Mouse (Mus musculus) left cerebral cortex, postnatal 36 days (tissue): ENCODE measurements at regions not wholly inside any gene's neighbourhood (a gene's known extent, or its start where the extent isn't known, plus 50 kb on each side); places are given as distances from the start of the nearest gene placed in this dataset.

ENCODE experiments used
- DNase-seq, 2 experiments: peaks; one replicate each; pipeline ENCODE4 v3.0.0; 2021 to 2022; ENCODE audit warnings: low spot score in 2 of 2, mixed read lengths in 1 of 2
- intact Hi-C: fragments of 180-260 bp; cut with DNase I; formaldehyde crosslinking; loops from one replicate; pipeline ENCODE4 v1.15.1; 2025

GRCm38 (mm10) chr13:35079685-35080084 is 52.8 kb upstream of the Eci2 start:
- DNase-seq = no peak
- intact Hi-C loops = no loop called here

- intact Hi-C loops = no loop called here
Observed at GRCm38 (mm10) chr13:35085386-35085785, 58.5 kb upstream of the Eci2 start.

GRCm38 (mm10) chr13:35087246-35088040 is 60.5 kb upstream of the Eci2 start:
- DNase-seq = peak; percentile 16 to 30

More at GRCm38 (mm10) chr13:35085386-35085785, 58.5 kb upstream of the Eci2 start:
- no peak for DNase-seq

GRCm38 (mm10) chr13:35091155-35091554 is 64.3 kb upstream of the Eci2 start:
- intact Hi-C loops = no loop called here
- no peak for DNase-seq

More at GRCm38 (mm10) chr13:35087246-35088040, 60.5 kb upstream of the Eci2 start:
- intact Hi-C loops = no loop called here

- no peak for DNase-seq
- intact Hi-C loops = no loop called here
Observed at GRCm38 (mm10) chr13:35119782-35120181, 92.9 kb upstream of the Eci2 start.

GRCm38 (mm10) chr13:35129475-35129874 is 102.6 kb upstream of the Eci2 start:
- intact Hi-C loops = no loop called here
- no peak for DNase-seq

- intact Hi-C loops = no loop called here
Observed at GRCm38 (mm10) chr13:35131272-35132185, 104.6 kb upstream of the Eci2 start.

GRCm38 (mm10) chr13:35151629-35152028 is 124.7 kb upstream of the Eci2 start:
- intact Hi-C loops = no loop called here
- no peak for DNase-seq

More at GRCm38 (mm10) chr13:35131272-35132185, 104.6 kb upstream of the Eci2 start:
- DNase-seq = peak; percentile 64 to 68

- DNase-seq = no peak
- intact Hi-C loops = no loop called here
Observed at GRCm38 (mm10) chr13:35159456-35159855, 132.6 kb upstream of the Eci2 start.

- no peak for DNase-seq
- intact Hi-C loops = loop anchor here (10.0 kb wide), 1 partner anchor 174 kb away; no protein-coding TSS in a partner anchor
Observed at GRCm38 (mm10) chr13:35160767-35161166, 133.9 kb upstream of the Eci2 start.

- intact Hi-C loops = loop anchor here (10.0 kb wide), 1 partner anchor 169 kb away; no protein-coding TSS in a partner anchor
- no peak for DNase-seq
Observed at GRCm38 (mm10) chr13:35166080-35166479, 139.2 kb upstream of the Eci2 start.

GRCm38 (mm10) chr13:35166831-35167541 is 140.1 kb upstream of the Eci2 start:
- intact Hi-C loops = loop anchor here (10.0 kb wide), 1 partner anchor 168 kb away; no protein-coding TSS in a partner anchor
- no peak for DNase-seq

- intact Hi-C loops = no loop called here
- DNase-seq = no peak
Observed at GRCm38 (mm10) chr13:35171562-35172254, 144.8 kb upstream of the Eci2 start.

GRCm38 (mm10) chr13:35173522-35173921 is 146.6 kb upstream of the Eci2 start:
- DNase-seq = no peak
- intact Hi-C loops = no loop called here

GRCm38 (mm10) chr13:35175587-35175986 is 148.7 kb upstream of the Eci2 start:
- no peak for DNase-seq
- intact Hi-C loops = no loop called here

- intact Hi-C loops = no loop called here
Observed at GRCm38 (mm10) chr13:35177305-35177704, 150.4 kb upstream of the Eci2 start.

GRCm38 (mm10) chr13:35189028-35189711 is 162.3 kb upstream of the Eci2 start:
- DNase-seq = peak in 1 of 2 experiments; percentile 29
- intact Hi-C loops = no loop called here

More at GRCm38 (mm10) chr13:35177305-35177704, 150.4 kb upstream of the Eci2 start:
- DNase-seq = no peak

- intact Hi-C loops = no loop called here
- no peak for DNase-seq
Observed at GRCm38 (mm10) chr13:35202069-35202468, 175.2 kb upstream of the Eci2 start.
